7 mouse cellular contexts compared by ENCODE assay signal in the genomic region with DNA sequence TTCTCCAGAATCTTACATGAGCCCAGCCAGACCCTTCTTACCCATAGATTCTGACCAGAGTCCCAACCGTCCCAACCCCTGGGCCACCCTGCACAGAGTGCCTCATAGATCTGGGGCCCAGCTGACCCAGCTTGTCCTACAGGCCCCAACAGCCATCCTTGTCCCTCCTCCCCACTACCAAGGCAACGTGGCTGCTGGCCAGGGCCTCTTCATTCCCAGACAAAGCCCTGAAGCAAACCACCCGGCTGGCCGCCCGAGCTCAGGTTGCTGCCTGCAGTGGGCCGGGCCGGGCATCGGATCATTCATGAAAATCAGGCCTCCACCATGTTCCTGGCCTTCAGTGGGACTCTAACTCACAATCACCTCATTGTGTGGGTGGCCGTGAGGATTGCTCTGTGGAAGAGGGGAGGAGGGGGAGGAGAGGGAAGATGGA.
DNase-seq lines count a peak whose midpoint lies in the region; ATAC-seq and TF ChIP-seq lines count a peak whose summit lies in the region.

No protein-coding gene starts in this region.

- no peaks in the 10 kb centered on the region for H3K9me3 ChIP-seq in embryonic facial prominence, embryonic 11.5 days (replicated peaks; ENCODE audit: control insufficient read depth, low read length)
- H3K9me3 ChIP-seq in hindbrain, embryonic 13.5 days: no peaks in the 10 kb centered on the region
- no peaks in the 10 kb centered on the region for H3K9me3 ChIP-seq in limb, embryonic 12.5 days

- 31% methylated on average over 9 of the region's 9 CpGs for WGBS in embryonic facial prominence, embryonic 11.5 days
- WGBS in hindbrain, embryonic 13.5 days: 32% methylated on average over 9 of the region's 9 CpGs
- 41% methylated on average over 9 of the region's 9 CpGs for WGBS in limb, embryonic 12.5 days
- 41% methylated on average over 9 of the region's 9 CpGs for WGBS in olfactory bulb, adult 2 months

- H3K36me3 ChIP-seq in embryonic facial prominence, embryonic 11.5 days (replicated peaks; ENCODE audit: control insufficient read depth, insufficient read depth, low read depth, low read length): no peaks in the 10 kb centered on the region
- no peaks in the 10 kb centered on the region for H3K36me3 ChIP-seq in hindbrain, embryonic 13.5 days
- H3K36me3 ChIP-seq in limb, embryonic 12.5 days: no peaks in the 10 kb centered on the region

- 0 out of 2 replicates have a peak overlapping the region, but pooled peaks have one; percentile 8 for H3K9ac ChIP-seq in embryonic facial prominence, embryonic 11.5 days (replicated peaks; ENCODE audit: low read length)
- H3K9ac ChIP-seq in hindbrain, embryonic 13.5 days: no peak overlapping the region
- no peak overlapping the region for H3K9ac ChIP-seq in limb, embryonic 12.5 days (replicated peaks)

- no peak for TF ChIP-seq CTCF in olfactory bulb, adult 2 months (IDR thresholded peaks at IDR 0.05; ENCODE audit: insufficient read depth, low read depth, low read length)

- ATAC-seq in embryonic facial prominence, embryonic 11.5 days (replicated peaks; ENCODE audit: insufficient number of reproducible peaks, low FRiP score, low TSS enrichment, low read depth): 0 out of 2 replicates have a peak, but pooled peaks have one; percentile 46
- peak; percentile 81 for ATAC-seq in hindbrain, embryonic 13.5 days (ENCODE audit: low FRiP score)
- peak; percentile 31; the same call in 1 of the 2 replicates for ATAC-seq in limb, embryonic 12.5 days (ENCODE audit: insufficient number of reproducible peaks, insufficient read depth, low FRiP score, low TSS enrichment, low read depth)

- H3K4me1 ChIP-seq in embryonic facial prominence, embryonic 11.5 days (ENCODE audit: control insufficient read depth, insufficient read depth, low read length): no peaks in the 10 kb centered on the region; the same call in 1 of the 2 replicates
- H3K4me1 ChIP-seq in hindbrain, embryonic 13.5 days (replicated peaks): peaks cover 43% of the 10 kb centered on the region
- peaks cover 39% of the 10 kb centered on the region for H3K4me1 ChIP-seq in limb, embryonic 12.5 days (replicated peaks)
- H3K4me1 ChIP-seq in olfactory bulb, adult 2 months (ENCODE audit: control insufficient read depth, insufficient read depth, low read length): peaks cover 47% of the 10 kb centered on the region

- no peak overlapping the region for H3K4me2 ChIP-seq in embryonic facial prominence, embryonic 11.5 days (ENCODE audit: low read depth, low read length)
- no peak overlapping the region for H3K4me2 ChIP-seq in hindbrain, embryonic 13.5 days
- no peak overlapping the region for H3K4me2 ChIP-seq in limb, embryonic 12.5 days

- no peak overlapping the region for H3K27ac ChIP-seq in embryonic facial prominence, embryonic 11.5 days (replicated peaks; ENCODE audit: low read depth, low read length)
- H3K27ac ChIP-seq in hindbrain, embryonic 13.5 days: peak overlapping the region; percentile 71
- peak overlapping the region; percentile 76 for H3K27ac ChIP-seq in limb, embryonic 12.5 days
- H3K27ac ChIP-seq in olfactory bulb, adult 2 months (ENCODE audit: insufficient read depth, low read depth, low read length): 0 out of 2 replicates have a peak overlapping the region, but pooled peaks have one; percentile 10

- DNase-seq in ovary, postnatal 36 days (ENCODE audit: low spot score): peak; percentile 61
- DNase-seq in ovary, postnatal 10 days (ENCODE audit: low spot score): no peak
- peak; percentile 32 for DNase-seq in embryonic facial prominence, embryonic 11.5 days (ENCODE audit: low spot score)
- DNase-seq in c-Kit-positive CD71-positive TER-119-positive erythroid progenitor cells, embryonic 14.5 days (ENCODE audit: low spot score): no peak

- no peak for TF ChIP-seq POLR2A in olfactory bulb, adult 2 months (IDR thresholded peaks at IDR 0.05; ENCODE audit: insufficient read depth, low read depth, low read length)

- no peak overlapping the region for H3K4me3 ChIP-seq in embryonic facial prominence, embryonic 11.5 days (ENCODE audit: low read depth, low read length)
- H3K4me3 ChIP-seq in hindbrain, embryonic 13.5 days: no peak overlapping the region
- no peak overlapping the region for H3K4me3 ChIP-seq in limb, embryonic 12.5 days (replicated peaks)
- H3K4me3 ChIP-seq in olfactory bulb, adult 2 months (ENCODE audit: insufficient read depth, low read depth, low read length): no peak overlapping the region

- no peaks in the 10 kb centered on the region for H3K27me3 ChIP-seq in embryonic facial prominence, embryonic 11.5 days (ENCODE audit: control insufficient read depth, insufficient read depth, low read length)
- 0 out of 2 replicates have a peak, but pooled peaks cover 4% of the 10 kb centered on the region for H3K27me3 ChIP-seq in hindbrain, embryonic 13.5 days
- H3K27me3 ChIP-seq in limb, embryonic 12.5 days: peaks cover 5% of the 10 kb centered on the region; the same call in 1 of the 2 replicates

Comparison
In these comparisons a context has a peak if more than half of its experiments do, and no peak if none do; other contexts are left out.
1. DNase-seq: peak in ovary, postnatal 36 days (single experiment) and embryonic facial prominence, embryonic 11.5 days (single experiment); none in ovary, postnatal 10 days (single experiment) and c-Kit-positive CD71-positive TER-119-positive erythroid progenitor cells, embryonic 14.5 days (single experiment).
2. ATAC-seq: peak in every context shown above with its lines; median percentile 81 in hindbrain, embryonic 13.5 days; 46 in embryonic facial prominence, embryonic 11.5 days; 31 in limb, embryonic 12.5 days.